Mouse (Mus musculus) hematopoietic stem cell, adult 5-6 weeks (primary cell): Measurements from ENCODE around the gene Gm42715. TPM values are rescaled to one million over a fixed set of nuclear protein-coding genes. Genes with fewer than 3 reads are reported as not detected.
A peak's percentile ranks its signal among the peaks of the same experiment; 100 is the strongest.

ENCODE experiments used
- ATAC-seq, 2 experiments: fragments of 125-278 bp in 1 of 2; replicated peaks in 1 of 2; 2 replicates each; pipeline ENCODE4 v1.8.0; 2016 to 2017; ENCODE audit warnings: inconsistent platforms in 2 of 2, mild to moderate bottlenecking in 2 of 2, moderate number of reproducible peaks in 2 of 2, low read depth in 1 of 2, moderate TSS enrichment in 1 of 2; ENCODE audit not compliant: low FRiP score in 2 of 2, poor library complexity in 2 of 2, severe bottlenecking in 2 of 2, insufficient read depth in 1 of 2, low TSS enrichment in 1 of 2
- total RNA-seq: library from RNA; stranded (forward); fragments of 172-1452, 232-1000 nt; gene quantifications from 2 replicates; pipeline ENCODE4 v1.2.3, GENCODE M21; 2017

Gm42715 gene
- total RNA-seq, 1 experiment from 2014 or later: 8.9 TPM

GRCm38 (mm10) chr7:127560580-127560979 is 41.2 kb downstream of the Gm42715 start:
- ATAC-seq: no peak

- no peak for ATAC-seq
Observed at GRCm38 (mm10) chr7:127561340-127561858, 42.0 kb downstream of the Gm42715 start, which contains the start of gene Tmem265. Tmem265 (plus strand) TSS chr7:127561390.

GRCm38 (mm10) chr7:127564381-127565150 is 45.2 kb downstream of the Gm42715 start:
- ATAC-seq: no peak

GRCm38 (mm10) chr7:127572895-127573471 is 53.6 kb downstream of the Gm42715 start, which contains the start of gene Phkg2:
Phkg2 (plus strand) TSS chr7:127573340.
- ATAC-seq: peak; percentile 97 to 100

- no peak for ATAC-seq
Observed at GRCm38 (mm10) chr7:127573503-127574008, 54.2 kb downstream of the Gm42715 start.

- no peak for ATAC-seq
Observed at GRCm38 (mm10) chr7:127574115-127574514, 54.7 kb downstream of the Gm42715 start.

GRCm38 (mm10) chr7:127583260-127583659 is 63.9 kb downstream of the Gm42715 start:
- no peak for ATAC-seq

- peak; percentile 5 to 19; a peak in 1 of 4 replicates for ATAC-seq
Observed at GRCm38 (mm10) chr7:127585031-127585430, 65.6 kb downstream of the Gm42715 start.

- ATAC-seq: no peak
Observed at GRCm38 (mm10) chr7:127586149-127586548, 66.8 kb downstream of the Gm42715 start.

GRCm38 (mm10) chr7:127587196-127587595 is 67.8 kb downstream of the Gm42715 start:
- ATAC-seq: no peak

GRCm38 (mm10) chr7:127588011-127588871 is 68.9 kb downstream of the Gm42715 start, which contains the start of the genes Ccdc189 and Rnf40:
Ccdc189 (minus strand) TSS chr7:127588595.
Rnf40 (plus strand) TSS chr7:127588767.
- ATAC-seq: peak; percentile 93 to 94

GRCm38 (mm10) chr7:127588901-127589300 is 69.5 kb downstream of the Gm42715 start:
- ATAC-seq: no peak

GRCm38 (mm10) chr7:127589637-127590036 is 70.3 kb downstream of the Gm42715 start:
- no peak for ATAC-seq

GRCm38 (mm10) chr7:127591108-127591507 is 71.7 kb downstream of the Gm42715 start:
- ATAC-seq: no peak

- no peak for ATAC-seq
Observed at GRCm38 (mm10) chr7:127592575-127592974, 73.2 kb downstream of the Gm42715 start.

GRCm38 (mm10) chr7:127596747-127597146 is 77.4 kb downstream of the Gm42715 start:
- ATAC-seq: no peak

- ATAC-seq: no peak
Observed at GRCm38 (mm10) chr7:127600612-127601011, 81.2 kb downstream of the Gm42715 start.
